Mouse (Mus musculus) ES-E14 (cell line): ENCODE measurements around the gene Cst6.

Source experiments
- ZC3H11A ChIP-seq: IDR thresholded peaks from 2 replicates; pipeline ENCODE4 v1.6.1; 2012; ENCODE audit warnings: low read depth, mild to moderate bottlenecking, inconsistent platforms, low read length, borderline replicate concordance
- ZNF384 ChIP-seq: IDR thresholded peaks from 2 replicates; pipeline ENCODE4 v1.6.1; 2012; ENCODE audit warnings: low read depth, low read length, inconsistent platforms

- TF ChIP-seq ZNF384 (no peak), ZC3H11A (no peak)
These were observed 34.0 kb upstream of the Cst6 start for GRCm38 (mm10) chr19:5383326-5383725.
